Mouse (Mus musculus): ENCODE data around the gene Sh2b3. TPM values are rescaled to one million over a fixed set of nuclear protein-coding genes. Genes with fewer than 3 reads are reported as not detected.

Gene Sh2b3
- polyA plus RNA-seq, 1 experiment from 2014 or later, result 24.4 TPM

- TF ChIP-seq CTCF (IDR thresholded peaks at IDR 0.05) (no peak), EP300 (IDR thresholded peaks at IDR 0.05) (no peak)
These were observed 17.3 kb downstream of the Sh2b3 start for GRCm38 (mm10) chr5:121820161-121820560.

GRCm38 (mm10) chr5:121819559-121819958 lies 17.9 kb downstream of the Sh2b3 start:
- Histone ChIP-seq H3K4me2 (replicated peaks; ENCODE audit: low read depth, low read length) (no peak overlapping the region), H3K36me3 (ENCODE audit: insufficient read depth, low read length) (peaks cover 28% of the 10 kb centered on the region), H3K27ac (ENCODE audit: low read length) (peak overlapping the region; percentile 9; the same call in 1 of the 2 replicates), H3K4me3 (ENCODE audit: low read depth, low read length) (no peak overlapping the region), H3K9me3 (ENCODE audit: low read length) (no peaks in the 10 kb centered on the region), H3K4me1 (ENCODE audit: insufficient read depth, low read depth, low read length) (no peaks in the 10 kb centered on the region), H3K9ac (replicated peaks; ENCODE audit: low read depth) (no peak overlapping the region), H3K27me3 (replicated peaks; ENCODE audit: insufficient read depth, low read length) (no peaks in the 10 kb centered on the region)
- DNase-seq (ENCODE audit: low spot score) (no peak), ATAC-seq (no peak)
- TF ChIP-seq CTCF (IDR thresholded peaks at IDR 0.05) (no peak), EP300 (IDR thresholded peaks at IDR 0.05) (no peak)
- 79% methylated on average over 5 of the region's 5 CpGs for WGBS

More at GRCm38 (mm10) chr5:121820161-121820560, 17.3 kb downstream of the Sh2b3 start:
- no peaks in the 10 kb centered on the region for H3K4me1 ChIP-seq (ENCODE audit: insufficient read depth, low read depth, low read length)
- H3K4me3 ChIP-seq (ENCODE audit: low read depth, low read length), result no peak overlapping the region
- H3K4me2 ChIP-seq (replicated peaks; ENCODE audit: low read depth, low read length), result no peak overlapping the region
- H3K9ac ChIP-seq (replicated peaks; ENCODE audit: low read depth), result no peak overlapping the region
- H3K36me3 ChIP-seq (ENCODE audit: insufficient read depth, low read length), result peaks cover 28% of the 10 kb centered on the region
- H3K27ac ChIP-seq (ENCODE audit: low read length), result peak overlapping the region; percentile 9; the same call in 1 of the 2 replicates
- no peaks in the 10 kb centered on the region for H3K27me3 ChIP-seq (replicated peaks; ENCODE audit: insufficient read depth, low read length)
- no peaks in the 10 kb centered on the region for H3K9me3 ChIP-seq (ENCODE audit: low read length)
- ATAC-seq, result peak; percentile 27
- DNase-seq (ENCODE audit: low spot score), result peak; percentile 64
- 47% methylated on average over 2 of the region's 2 CpGs for WGBS

GRCm38 (mm10) chr5:121818862-121819261 lies 18.6 kb downstream of the Sh2b3 start:
- no peak overlapping the region for H3K27ac ChIP-seq (ENCODE audit: low read length)
- DNase-seq (ENCODE audit: low spot score), result no peak
- TF ChIP-seq CTCF (IDR thresholded peaks at IDR 0.05) (no peak), EP300 (IDR thresholded peaks at IDR 0.05) (no peak)
- H3K4me2 ChIP-seq (replicated peaks; ENCODE audit: low read depth, low read length), result no peak overlapping the region
- no peaks in the 10 kb centered on the region for H3K9me3 ChIP-seq (ENCODE audit: low read length)
- H3K27me3 ChIP-seq (replicated peaks; ENCODE audit: insufficient read depth, low read length), result no peaks in the 10 kb centered on the region
- H3K9ac ChIP-seq (replicated peaks; ENCODE audit: low read depth), result no peak overlapping the region
- no peaks in the 10 kb centered on the region for H3K4me1 ChIP-seq (ENCODE audit: insufficient read depth, low read depth, low read length)
- H3K36me3 ChIP-seq (ENCODE audit: insufficient read depth, low read length), result peaks cover 28% of the 10 kb centered on the region
- 84% methylated on average over 4 of the region's 4 CpGs for WGBS
- no peak for ATAC-seq
- no peak overlapping the region for H3K4me3 ChIP-seq (ENCODE audit: low read depth, low read length)

DNA sequence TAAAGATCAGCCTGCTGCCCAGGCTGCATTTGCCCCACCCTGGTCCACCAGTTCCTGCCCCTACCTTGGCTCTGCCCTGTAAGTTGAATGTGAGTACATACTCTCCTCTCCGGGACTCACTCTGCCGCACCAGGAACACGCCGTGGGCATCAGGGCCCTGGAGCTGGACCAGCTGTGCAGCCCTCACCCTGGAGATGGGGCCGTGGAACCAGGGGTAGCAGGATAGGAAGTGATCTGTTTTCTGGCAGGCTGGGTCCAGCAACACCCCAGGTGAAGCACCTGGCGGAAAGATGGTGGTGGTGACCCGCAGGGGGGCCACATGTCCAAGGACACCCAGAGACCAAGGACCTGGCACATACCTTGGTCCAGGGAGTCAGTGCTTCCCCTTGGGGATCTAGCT lies 19.0 kb downstream of the Sh2b3 start:
- Histone ChIP-seq H3K9ac (replicated peaks; ENCODE audit: low read depth) (no peak overlapping the region), H3K9me3 (ENCODE audit: low read length) (no peaks in the 10 kb centered on the region), H3K4me2 (replicated peaks; ENCODE audit: low read depth, low read length) (no peak overlapping the region), H3K27me3 (replicated peaks; ENCODE audit: insufficient read depth, low read length) (no peaks in the 10 kb centered on the region), H3K4me3 (ENCODE audit: low read depth, low read length) (no peak overlapping the region), H3K36me3 (ENCODE audit: insufficient read depth, low read length) (peaks cover 28% of the 10 kb centered on the region), H3K4me1 (ENCODE audit: insufficient read depth, low read depth, low read length) (no peaks in the 10 kb centered on the region), H3K27ac (ENCODE audit: low read length) (no peak overlapping the region)
- ATAC-seq (no peak), DNase-seq (ENCODE audit: low spot score) (no peak)
- 96% methylated on average over 7 of the region's 7 CpGs for WGBS
- TF ChIP-seq EP300 (IDR thresholded peaks at IDR 0.05), result no peak
- no peak for TF ChIP-seq CTCF (IDR thresholded peaks at IDR 0.05)

GRCm38 (mm10) chr5:121817551-121817950 lies 19.9 kb downstream of the Sh2b3 start:
- Histone ChIP-seq H3K9ac (replicated peaks; ENCODE audit: low read depth) (no peak overlapping the region), H3K4me3 (ENCODE audit: low read depth, low read length) (no peak overlapping the region), H3K4me2 (replicated peaks; ENCODE audit: low read depth, low read length) (no peak overlapping the region), H3K9me3 (ENCODE audit: low read length) (no peaks in the 10 kb centered on the region), H3K27me3 (replicated peaks; ENCODE audit: insufficient read depth, low read length) (no peaks in the 10 kb centered on the region), H3K27ac (ENCODE audit: low read length) (no peak overlapping the region), H3K36me3 (ENCODE audit: insufficient read depth, low read length) (peaks cover 33% of the 10 kb centered on the region), H3K4me1 (ENCODE audit: insufficient read depth, low read depth, low read length) (no peaks in the 10 kb centered on the region)
- DNase-seq (ENCODE audit: low spot score) (no peak), ATAC-seq (no peak)
- 81% methylated on average over 9 of the region's 9 CpGs for WGBS
- no peak for TF ChIP-seq EP300 (IDR thresholded peaks at IDR 0.05)
- no peak for TF ChIP-seq CTCF (IDR thresholded peaks at IDR 0.05)

GRCm38 (mm10) chr5:121816611-121817010 lies 20.8 kb downstream of the Sh2b3 start:
- no peaks in the 10 kb centered on the region for H3K4me1 ChIP-seq (ENCODE audit: insufficient read depth, low read depth, low read length)
- H3K36me3 ChIP-seq (ENCODE audit: insufficient read depth, low read length), result peaks cover 41% of the 10 kb centered on the region
- TF ChIP-seq EP300 (IDR thresholded peaks at IDR 0.05), result no peak
- TF ChIP-seq CTCF (IDR thresholded peaks at IDR 0.05), result no peak
- DNase-seq (ENCODE audit: low spot score) (no peak), ATAC-seq (no peak)
- no peaks in the 10 kb centered on the region for H3K9me3 ChIP-seq (ENCODE audit: low read length)
- H3K27ac ChIP-seq (ENCODE audit: low read length), result no peak overlapping the region
- no peak overlapping the region for H3K4me3 ChIP-seq (ENCODE audit: low read depth, low read length)
- no peak overlapping the region for H3K9ac ChIP-seq (replicated peaks; ENCODE audit: low read depth)
- H3K27me3 ChIP-seq (replicated peaks; ENCODE audit: insufficient read depth, low read length), result no peaks in the 10 kb centered on the region
- no peak overlapping the region for H3K4me2 ChIP-seq (replicated peaks; ENCODE audit: low read depth, low read length)
- WGBS, result 90% methylated on average over 2 of the region's 2 CpGs

DNA sequence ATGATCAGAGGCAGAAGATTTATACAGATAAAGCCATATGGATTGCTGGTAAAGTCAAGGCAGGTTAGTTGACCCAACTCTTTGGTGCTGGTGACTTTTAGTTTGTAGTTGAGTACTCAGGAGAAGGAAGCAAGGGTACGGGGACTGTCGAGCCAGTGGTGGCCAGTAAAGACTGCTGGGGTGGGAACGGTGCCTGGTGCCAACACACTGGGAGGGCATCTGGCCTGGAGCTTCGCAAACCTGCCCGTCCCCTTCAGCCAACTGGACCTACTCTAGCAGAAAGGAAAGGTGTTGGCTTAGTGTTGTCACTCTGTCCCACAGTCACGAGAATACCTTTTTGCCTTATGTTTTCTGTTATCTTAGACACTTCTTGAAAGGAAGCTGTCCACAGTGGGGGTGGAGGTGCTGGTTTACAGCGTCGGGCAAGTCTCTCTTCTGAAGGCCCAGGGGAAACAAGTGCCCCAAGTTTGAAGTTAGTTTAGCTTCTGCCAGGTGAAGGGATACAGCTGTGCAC lies 21.5 kb downstream of the Sh2b3 start:
- no peaks in the 10 kb centered on the region for H3K9me3 ChIP-seq (ENCODE audit: low read length)
- ATAC-seq, result no peak
- no peak for TF ChIP-seq CTCF (IDR thresholded peaks at IDR 0.05)
- TF ChIP-seq EP300 (IDR thresholded peaks at IDR 0.05), result no peak
- no peak overlapping the region for H3K4me2 ChIP-seq (replicated peaks; ENCODE audit: low read depth, low read length)
- no peak for DNase-seq (ENCODE audit: low spot score)
- no peak overlapping the region for H3K4me3 ChIP-seq (ENCODE audit: low read depth, low read length)
- no peaks in the 10 kb centered on the region for H3K27me3 ChIP-seq (replicated peaks; ENCODE audit: insufficient read depth, low read length)
- no peak overlapping the region for H3K9ac ChIP-seq (replicated peaks; ENCODE audit: low read depth)
- peaks cover 47% of the 10 kb centered on the region for H3K36me3 ChIP-seq (ENCODE audit: insufficient read depth, low read length)
- no peaks in the 10 kb centered on the region for H3K4me1 ChIP-seq (ENCODE audit: insufficient read depth, low read depth, low read length)
- 82% methylated on average over 8 of the region's 8 CpGs for WGBS
- H3K27ac ChIP-seq (ENCODE audit: low read length), result no peak overlapping the region
